Mouse (Mus musculus) hindbrain, postnatal 0 days (tissue): ENCODE measurements around the gene Gmnn. TPM values are rescaled to one million over a fixed set of nuclear protein-coding genes. Genes with fewer than 3 reads are reported as not detected.

Experiments
- ATAC-seq: fragments of 200-750 bp; cut with Nextera tagmentation; 2 replicates; pipeline ENCODE4 v1.8.0; 2017; ENCODE audit warnings: mild to moderate bottlenecking, moderate TSS enrichment, moderate library complexity
- DNase-seq: peaks from one replicate; pipeline ENCODE4 v3.0.0-alpha.2; 2015; ENCODE audit warnings: low spot score
- H3K27ac ChIP-seq: fragments of 300-500 bp; sonication (generic); 2 replicates; pipeline ENCODE4 v1.5.1; 2014; ENCODE audit warnings: mild to moderate bottlenecking
- H3K27me3 ChIP-seq: fragments of 300-500 bp; sonication (generic); 2 replicates; pipeline ENCODE4 v1.6.1; 2014; ENCODE audit warnings: low read length, mixed read lengths; ENCODE audit not compliant: insufficient read depth
- H3K36me3 ChIP-seq: fragments of 300-500 bp; sonication (generic); 2 replicates; pipeline ENCODE4 v1.6.1; 2014; ENCODE audit warnings: low read length, mixed read lengths; ENCODE audit not compliant: insufficient read depth
- H3K4me1 ChIP-seq: fragments of 300-500 bp; sonication (generic); 2 replicates; pipeline ENCODE4 v1.6.1; 2014; ENCODE audit warnings: antibody characterized with exemption, low read length, mixed read lengths; ENCODE audit not compliant: insufficient read depth
- H3K4me2 ChIP-seq: fragments of 300-500 bp; sonication (generic); 2 replicates; pipeline ENCODE4 v1.6.1; 2014; ENCODE audit warnings: low read depth, mild to moderate bottlenecking, low read length, moderate library complexity, mixed read lengths
- H3K4me3 ChIP-seq: fragments of 300-500 bp; sonication (generic); 2 replicates; pipeline ENCODE4 v1.5.1; 2014; ENCODE audit warnings: low read length
- H3K9ac ChIP-seq: fragments of 300-500 bp; sonication (generic); replicated peaks from 2 replicates; pipeline ENCODE4 v1.6.1; 2014; ENCODE audit warnings: mild to moderate bottlenecking, low read length, moderate library complexity, mixed read lengths
- H3K9me3 ChIP-seq: fragments of 300-500 bp; sonication (generic); 2 replicates; pipeline ENCODE4 v1.6.1; 2016; ENCODE audit warnings: low read length, mixed read lengths
- CTCF ChIP-seq: IDR thresholded peaks from 2 replicates; pipeline ENCODE4 v1.5.1; 2016; ENCODE audit warnings: antibody characterized with exemption, control low read depth, low read depth
- whole genome bisulfite sequencing: fragments of 180-500 bp; shearing (Covaris S2); extraction: QIAGEN DNeasy Blood & Tissue Kit; methylation state at CpG from one replicate; pipeline ENCODE4 v1.1.7; 2014; 5-methylcytosine and 5-hydroxymethylcytosine counted together
- polyA plus RNA-seq: library from polyadenylated mRNA; unstranded; fragments of >200 nt; fragmentation: Nextera tagmentation; extraction: Ambion mirVana; gene quantifications from 2 replicates; pipeline ENCODE4 v1.2.1, GENCODE M21; 2015
- total RNA-seq: library from RNA; depleted of rRNA; stranded (reverse); fragments of >200 nt; gene quantifications from 2 replicates; pipeline ENCODE4 v1.2.3, GENCODE M21; 2014

Gmnn gene
- total and polyA plus RNA-seq, 2 experiments from 2014 or later = 4.7 to 23.4 TPM

DNA sequence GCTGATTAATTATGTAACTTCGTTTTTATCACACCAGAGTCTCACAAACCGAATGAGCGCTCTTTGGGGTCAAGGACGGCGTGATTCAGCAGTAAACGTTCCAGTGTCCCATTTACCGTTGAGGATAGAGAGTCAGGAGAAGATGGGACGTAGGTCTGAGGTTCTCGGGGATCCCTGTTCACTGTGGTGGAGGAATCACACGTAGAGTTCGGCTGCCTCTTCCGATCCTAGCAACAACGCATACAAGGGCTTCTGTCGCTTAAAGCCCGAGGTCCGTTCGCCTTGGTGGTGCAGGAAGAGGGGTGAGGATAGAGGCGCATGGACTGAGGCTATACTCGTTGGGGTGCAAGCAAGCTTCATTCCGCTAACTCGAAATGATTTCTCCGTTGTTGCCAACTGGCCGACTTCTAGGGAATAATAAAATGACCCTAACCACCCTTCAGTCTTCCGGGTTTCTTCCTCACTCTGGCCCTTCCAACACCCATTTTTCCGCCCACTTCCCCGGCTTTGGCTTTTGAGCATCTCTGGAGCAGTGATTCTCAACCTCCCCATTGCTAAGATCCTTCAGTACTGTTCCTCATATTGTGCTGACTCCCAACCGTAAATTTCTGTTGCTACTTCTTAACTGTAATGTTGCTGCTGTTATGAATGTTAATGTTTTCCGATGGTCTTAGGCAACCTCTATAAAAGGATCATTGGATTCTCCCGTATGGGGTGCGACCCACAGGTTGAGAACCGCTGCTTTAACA is 38.4 kb upstream of the Gmnn start:
- peak; percentile 49 for DNase-seq
- no peak for TF ChIP-seq CTCF
- Histone ChIP-seq H3K9me3 (no peaks in the 10 kb centered on the region), H3K4me3 (peak overlapping the region; percentile 97), H3K4me2 (peak overlapping the region; percentile 91), H3K4me1 (peaks cover 7% of the 10 kb centered on the region; the same call in 1 of the 2 replicates), H3K27ac (peak overlapping the region; percentile 99), H3K27me3 (no peaks in the 10 kb centered on the region), H3K36me3 (no peaks in the 10 kb centered on the region), H3K9ac (peak overlapping the region; percentile 92)
- peak; percentile 61 for ATAC-seq
- WGBS = under 1% methylated on average over 31 of the region's 31 CpGs

DNA sequence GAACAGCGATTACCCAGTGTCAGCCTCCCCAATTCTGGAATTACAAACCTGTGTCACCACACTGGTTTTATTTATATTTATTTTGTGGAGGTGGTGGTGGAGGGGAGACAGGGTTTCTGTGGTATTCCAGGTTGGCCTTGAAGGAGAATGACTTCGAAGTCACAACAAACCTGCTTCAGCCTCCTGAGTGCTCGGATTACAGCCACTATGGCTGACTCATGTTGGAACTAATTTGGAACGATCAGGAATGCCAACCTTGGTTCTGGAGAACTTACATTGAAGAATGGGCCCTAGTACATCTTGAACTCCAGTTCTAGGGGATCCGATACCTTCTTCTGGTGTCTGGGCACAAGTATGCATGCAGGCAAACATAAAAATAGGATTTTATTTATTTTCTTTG is 37.7 kb upstream of the Gmnn start:
- no peaks in the 10 kb centered on the region for H3K36me3 ChIP-seq
- H3K9ac ChIP-seq = peak overlapping the region; percentile 92; the same call in 1 of the 2 replicates
- 70% methylated on average over 5 of the region's 5 CpGs for WGBS
- no peak overlapping the region for H3K27ac ChIP-seq
- H3K9me3 ChIP-seq = no peaks in the 10 kb centered on the region
- no peak for TF ChIP-seq CTCF
- peak overlapping the region; percentile 91 for H3K4me2 ChIP-seq
- H3K4me3 ChIP-seq = no peak overlapping the region; the same call in 1 of the 2 replicates
- peaks cover 3% of the 10 kb centered on the region; the same call in 1 of the 2 replicates for H3K4me1 ChIP-seq
- no peaks in the 10 kb centered on the region for H3K27me3 ChIP-seq
- DNase-seq = no peak
- ATAC-seq = no peak

DNA sequence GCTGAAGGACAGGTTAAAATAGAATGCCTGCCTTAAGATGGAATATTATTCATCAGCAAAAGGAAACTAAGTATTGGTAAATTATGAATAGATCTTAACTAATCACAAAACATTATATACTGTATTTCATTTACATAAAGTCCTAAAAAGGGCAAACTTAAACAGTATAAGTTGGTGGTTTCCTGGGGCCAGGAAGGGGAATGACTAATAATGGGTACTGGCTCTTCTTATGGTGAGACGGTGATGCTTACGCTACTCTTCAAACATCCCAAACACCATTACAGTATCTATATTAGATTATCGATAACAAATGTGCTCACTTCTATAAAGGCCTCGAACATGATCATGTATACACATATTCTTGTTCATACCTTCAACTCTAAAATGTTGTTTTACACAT is 37.0 kb upstream of the Gmnn start:
- H3K4me3 ChIP-seq = no peak overlapping the region
- H3K27me3 ChIP-seq = no peaks in the 10 kb centered on the region
- H3K4me2 ChIP-seq = no peak overlapping the region
- TF ChIP-seq CTCF = no peak
- no peak overlapping the region for H3K27ac ChIP-seq
- ATAC-seq (no peak), DNase-seq (no peak)
- no peaks in the 10 kb centered on the region for H3K36me3 ChIP-seq
- no peaks in the 10 kb centered on the region for H3K9me3 ChIP-seq
- no peak overlapping the region for H3K9ac ChIP-seq
- peaks cover 3% of the 10 kb centered on the region; the same call in 1 of the 2 replicates for H3K4me1 ChIP-seq
- WGBS = 99% methylated on average over 4 of the region's 4 CpGs

DNA sequence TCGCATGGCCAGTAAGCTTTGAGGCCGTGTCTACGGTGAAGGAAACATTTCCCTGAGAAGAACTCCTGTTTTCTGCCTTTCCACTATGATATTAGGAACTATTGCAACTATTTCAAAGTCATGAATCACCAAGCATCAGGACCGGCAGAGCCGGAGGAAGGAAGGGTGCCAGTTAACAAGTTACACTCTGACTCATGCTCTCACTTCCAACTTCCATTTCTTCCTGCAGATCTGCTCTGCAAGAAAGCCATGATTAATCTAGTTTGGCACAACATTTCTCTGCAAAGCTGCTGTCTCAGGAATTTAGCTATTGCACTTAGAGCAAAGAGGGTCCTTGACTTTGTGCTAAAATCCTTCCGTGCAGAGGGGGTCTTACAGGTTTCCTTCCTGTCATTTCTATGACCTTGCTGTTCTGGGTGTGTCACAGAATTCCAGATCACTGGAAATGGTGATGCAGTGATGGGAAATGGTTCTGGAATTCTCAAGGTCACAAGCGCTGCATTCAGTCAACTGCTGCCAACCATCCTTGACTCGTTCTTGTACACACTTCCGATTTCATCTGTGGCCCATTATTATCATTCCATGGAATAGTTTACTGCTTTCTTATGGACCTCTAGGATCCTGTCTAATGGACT is 30.8 kb upstream of the Gmnn start:
- Histone ChIP-seq H3K4me2 (no peak overlapping the region), H3K27me3 (no peaks in the 10 kb centered on the region), H3K9ac (no peak overlapping the region), H3K9me3 (no peaks in the 10 kb centered on the region), H3K27ac (no peak overlapping the region), H3K36me3 (no peaks in the 10 kb centered on the region), H3K4me1 (no peaks in the 10 kb centered on the region), H3K4me3 (no peak overlapping the region)
- no peak for DNase-seq
- no peak for ATAC-seq
- TF ChIP-seq CTCF = no peak
- 87% methylated on average over 9 of the region's 9 CpGs for WGBS

DNA sequence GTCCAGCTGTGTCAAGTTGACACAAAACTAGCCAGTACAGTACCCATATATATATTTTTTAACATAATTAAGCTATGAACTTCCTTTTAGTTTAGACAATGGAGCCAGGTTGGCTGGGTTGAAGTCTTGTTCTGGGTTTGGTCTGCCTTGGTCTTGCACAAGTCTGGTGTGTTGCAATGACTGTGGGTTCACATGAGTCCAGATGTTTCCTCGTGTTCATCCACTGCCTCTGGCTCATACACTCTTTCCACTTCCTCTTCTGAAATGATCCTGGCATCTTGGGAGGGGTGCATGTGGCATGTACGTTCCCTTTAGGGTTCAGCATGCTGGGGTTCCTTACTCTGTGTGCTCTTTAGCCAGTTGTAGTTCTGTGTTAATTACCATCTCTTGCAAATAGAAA is 29.6 kb upstream of the Gmnn start:
- ATAC-seq (no peak), DNase-seq (no peak)
- no peak for TF ChIP-seq CTCF

DNA sequence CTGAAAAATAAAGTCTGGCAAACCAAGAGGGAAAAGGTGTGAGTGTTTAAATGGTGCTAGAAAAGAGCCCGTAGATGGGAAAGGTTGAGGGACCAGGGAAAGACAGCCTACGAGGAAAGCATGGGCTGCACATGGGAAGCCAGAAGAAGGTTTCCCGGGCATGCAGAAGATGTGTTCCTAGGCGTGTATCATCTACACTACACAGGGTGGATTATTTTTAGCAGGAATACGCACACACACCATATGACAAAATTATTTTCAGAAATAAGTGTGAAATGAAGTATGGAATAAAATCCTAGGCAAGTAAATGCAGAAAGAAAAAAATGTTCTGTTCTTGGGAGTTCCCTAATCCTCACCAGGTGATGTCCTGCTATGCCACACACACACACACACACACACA is 25.8 kb upstream of the Gmnn start:
- no peak for DNase-seq
- Histone ChIP-seq H3K36me3 (no peaks in the 10 kb centered on the region), H3K9ac (no peak overlapping the region), H3K9me3 (no peaks in the 10 kb centered on the region), H3K4me2 (no peak overlapping the region), H3K4me1 (no peaks in the 10 kb centered on the region), H3K27ac (no peak overlapping the region), H3K27me3 (no peaks in the 10 kb centered on the region), H3K4me3 (no peak overlapping the region)
- ATAC-seq = no peak
- no peak for TF ChIP-seq CTCF
- WGBS = 88% methylated on average over 5 of the region's 5 CpGs

More for the DNA sequence above, 29.6 kb upstream of the Gmnn start:
- 77% methylated on average over 2 of the region's 2 CpGs for WGBS
- no peak overlapping the region for H3K4me2 ChIP-seq
- no peaks in the 10 kb centered on the region for H3K4me1 ChIP-seq
- no peak overlapping the region for H3K9ac ChIP-seq
- H3K27ac ChIP-seq = no peak overlapping the region
- H3K36me3 ChIP-seq = no peaks in the 10 kb centered on the region
- H3K9me3 ChIP-seq = no peaks in the 10 kb centered on the region
- H3K4me3 ChIP-seq = no peak overlapping the region
- no peaks in the 10 kb centered on the region for H3K27me3 ChIP-seq
